7 mouse cellular contexts compared by ENCODE assay signal in genomic region chr11:96065215-96065911, GRCm38 (mm10). TPM values are rescaled to one million over a fixed set of nuclear protein-coding genes. Genes with fewer than 3 reads are reported as not detected.
DNase-seq lines count a peak whose midpoint lies in the region; ATAC-seq and TF ChIP-seq lines count a peak whose summit lies in the region.

Gene Ube2z, minus strand, starts transcription at chr11:96065388.

- no peaks in the 10 kb centered on the region for H3K9me3 ChIP-seq in embryonic facial prominence, embryonic 12.5 days
- H3K9me3 ChIP-seq in limb, embryonic 12.5 days, result no peaks in the 10 kb centered on the region
- H3K9me3 ChIP-seq in midbrain, embryonic 15.5 days, result no peaks in the 10 kb centered on the region

- H3K9ac ChIP-seq in embryonic facial prominence, embryonic 12.5 days, result peak within 1 kb of the TSS; percentile 94
- H3K9ac ChIP-seq in limb, embryonic 12.5 days (replicated peaks), result peak within 1 kb of the TSS; percentile 96
- peak within 1 kb of the TSS; percentile 94 for H3K9ac ChIP-seq in midbrain, embryonic 15.5 days

- no peak for TF ChIP-seq CTCF in kidney, adult 2 months (conservative IDR thresholded peaks at IDR 0.05; ENCODE audit: insufficient read depth, insufficient read length, low read depth, low read length)
- TF ChIP-seq CTCF in spleen, adult 2 months (IDR thresholded peaks at IDR 0.05; ENCODE audit: extremely low read depth, insufficient read depth, insufficient read length, insufficient replicate concordance), result peak; percentile 5; the same call in 1 of the 2 replicates

- 4% methylated on average over 50 of the region's 50 CpGs for WGBS in embryonic facial prominence, embryonic 12.5 days
- WGBS in kidney, adult 2 months, result 3% methylated on average over 50 of the region's 50 CpGs
- WGBS in limb, embryonic 12.5 days, result 5% methylated on average over 49 of the region's 50 CpGs
- 4% methylated on average over 50 of the region's 50 CpGs for WGBS in midbrain, embryonic 15.5 days
- 7% methylated on average over 50 of the region's 50 CpGs for WGBS in spleen, adult 2 months

- no peaks in the 10 kb centered on the region for H3K27me3 ChIP-seq in embryonic facial prominence, embryonic 12.5 days
- no peaks in the 10 kb centered on the region for H3K27me3 ChIP-seq in kidney, adult 2 months (replicated peaks; ENCODE audit: control insufficient read depth, insufficient read depth, low read length)
- H3K27me3 ChIP-seq in limb, embryonic 12.5 days, result no peaks in the 10 kb centered on the region
- no peaks in the 10 kb centered on the region for H3K27me3 ChIP-seq in midbrain, embryonic 15.5 days (replicated peaks)
- H3K27me3 ChIP-seq in spleen, adult 2 months (ENCODE audit: control insufficient read depth, insufficient read depth, low read length), result no peaks in the 10 kb centered on the region

- peaks cover 20% of the 10 kb centered on the region for H3K4me1 ChIP-seq in embryonic facial prominence, embryonic 12.5 days
- H3K4me1 ChIP-seq in kidney, adult 2 months (ENCODE audit: control insufficient read depth, insufficient read depth, low read length), result peaks cover 2% of the 10 kb centered on the region; the same call in 1 of the 2 replicates
- H3K4me1 ChIP-seq in limb, embryonic 12.5 days (replicated peaks), result peaks cover 20% of the 10 kb centered on the region
- peaks cover 36% of the 10 kb centered on the region for H3K4me1 ChIP-seq in midbrain, embryonic 15.5 days
- H3K4me1 ChIP-seq in spleen, adult 2 months (ENCODE audit: control insufficient read depth, insufficient read depth, insufficient read length), result no peaks in the 10 kb centered on the region

- H3K27ac ChIP-seq in embryonic facial prominence, embryonic 12.5 days, result peak within 1 kb of the TSS; percentile 82
- H3K27ac ChIP-seq in kidney, adult 2 months (ENCODE audit: insufficient read depth, low read depth, low read length), result peak within 1 kb of the TSS; percentile 47
- peak within 1 kb of the TSS; percentile 88 for H3K27ac ChIP-seq in limb, embryonic 12.5 days
- H3K27ac ChIP-seq in midbrain, embryonic 15.5 days, result peak within 1 kb of the TSS; percentile 88
- H3K27ac ChIP-seq in spleen, adult 2 months (ENCODE audit: insufficient read depth, low read length), result peak within 1 kb of the TSS; percentile 88

- peak; percentile 99 for DNase-seq in adrenal gland, postnatal 25 days
- DNase-seq in heart, adult 18-20 months, result peak; percentile 98
- DNase-seq in kidney, adult 2 months, result peak; percentile 98
- DNase-seq in spleen, adult 2 months (ENCODE audit: low read depth in 1 of 2, low spot score in 2 of 2), result peak; percentile 85 to 96

- peak within 1 kb of the TSS; percentile 99 for H3K4me3 ChIP-seq in embryonic facial prominence, embryonic 12.5 days
- H3K4me3 ChIP-seq in kidney, adult 2 months (ENCODE audit: insufficient read depth, low read depth, low read length), result peak within 1 kb of the TSS; percentile 89
- H3K4me3 ChIP-seq in limb, embryonic 12.5 days (replicated peaks), result peak within 1 kb of the TSS; percentile 96
- peak within 1 kb of the TSS; percentile 95 for H3K4me3 ChIP-seq in midbrain, embryonic 15.5 days
- peak within 1 kb of the TSS; percentile 85 for H3K4me3 ChIP-seq in spleen, adult 2 months (ENCODE audit: extremely low read depth, insufficient read depth, insufficient read length)

- ATAC-seq in embryonic facial prominence, embryonic 12.5 days (ENCODE audit: insufficient number of reproducible peaks, insufficient read depth, low FRiP score, low TSS enrichment), result peak; percentile 96
- peak; percentile 96 for ATAC-seq in limb, embryonic 12.5 days (ENCODE audit: insufficient number of reproducible peaks, insufficient read depth, low FRiP score, low TSS enrichment, low read depth)
- ATAC-seq in midbrain, embryonic 15.5 days (replicated peaks), result peak; percentile 98

- peak within 1 kb of the TSS; percentile 92 for H3K4me2 ChIP-seq in embryonic facial prominence, embryonic 12.5 days (replicated peaks)
- peak within 1 kb of the TSS; percentile 88 for H3K4me2 ChIP-seq in limb, embryonic 12.5 days
- H3K4me2 ChIP-seq in midbrain, embryonic 15.5 days, result peak within 1 kb of the TSS; percentile 93

- peak; percentile 24 for TF ChIP-seq POLR2A in kidney, adult 2 months (IDR thresholded peaks at IDR 0.05; ENCODE audit: low read depth, low read length)
- peak; percentile 88 for TF ChIP-seq POLR2A in spleen, adult 2 months (IDR thresholded peaks at IDR 0.05; ENCODE audit: low read depth, low read length)

- H3K36me3 ChIP-seq in embryonic facial prominence, embryonic 12.5 days, result peaks cover 19% of the 10 kb centered on the region
- peaks cover under 1% of the 10 kb centered on the region; the same call in 1 of the 2 replicates for H3K36me3 ChIP-seq in kidney, adult 2 months (ENCODE audit: control insufficient read depth, insufficient read depth, low read length)
- peaks cover 31% of the 10 kb centered on the region for H3K36me3 ChIP-seq in limb, embryonic 12.5 days
- peaks cover 8% of the 10 kb centered on the region; the same call in 1 of the 2 replicates for H3K36me3 ChIP-seq in midbrain, embryonic 15.5 days (replicated peaks)
- peaks cover 7% of the 10 kb centered on the region for H3K36me3 ChIP-seq in spleen, adult 2 months (ENCODE audit: control insufficient read depth, insufficient read depth, low read length)

RNA-seq across cellular contexts. Expression of gene Ube2z, which starts in this region (rescaled TPM):
- 46.2 and 48.4 TPM in 2 replicates for total RNA-seq in adrenal gland, postnatal 25 days (2021)
- 49.2 and 53.0 TPM in 2 replicates for polyA plus RNA-seq in embryonic facial prominence, embryonic 12.5 days (2016; fragmentation: Nextera tagmentation; extraction: Ambion mirVana)
- 10 to 100 TPM; 32.0 to 32.3 TPM for total RNA-seq in heart, adult 18-20 months (2021)
- 36.0 and 38.8 TPM in 2 replicates for polyA plus RNA-seq in kidney, adult 2 months (2012; rRNA removed)
- 46.0 and 50.9 TPM in 2 replicates for polyA plus RNA-seq in limb, embryonic 12.5 days (2016; fragmentation: Nextera tagmentation; extraction: Ambion mirVana)
- polyA plus RNA-seq in midbrain, embryonic 15.5 days (2015; fragmentation: Nextera tagmentation; extraction: Ambion mirVana), result 41.4 and 44.0 TPM in 2 replicates
- 20.1 and 20.2 TPM in 2 replicates for polyA plus RNA-seq in spleen, adult 2 months (2012; rRNA removed)

Comparison
In these comparisons a context has a peak if more than half of its experiments do, and no peak if none do; other contexts are left out.
1. Peak in every context shown above with its lines: DNase-seq, ATAC-seq, H3K4me3 ChIP-seq and H3K27ac ChIP-seq.